Mouse (Mus musculus) kidney, adult 2 months (tissue): Measurements from ENCODE around the gene Ngfr. TPM values are rescaled to one million over a fixed set of nuclear protein-coding genes. Genes with fewer than 3 reads are reported as not detected.

ENCODE experiments used
- DNase-seq: peaks from one replicate; pipeline ENCODE4 v3.0.0; 2021
- H3K27ac ChIP-seq: fragments of 200-500 bp; 2 replicates; pipeline ENCODE4 v1.5.1; 2012; ENCODE audit warnings: low read depth, low read length, control low read depth, inconsistent platforms; ENCODE audit not compliant: insufficient read depth
- H3K27me3 ChIP-seq: fragments of 200-500 bp; replicated peaks from 2 replicates; pipeline ENCODE4 v1.6.1; 2012; ENCODE audit warnings: mild to moderate bottlenecking, moderate library complexity, low read length, inconsistent platforms; ENCODE audit not compliant: control insufficient read depth, insufficient read depth
- H3K36me3 ChIP-seq: fragments of 200-500 bp; 2 replicates; pipeline ENCODE4 v1.6.1; 2012; ENCODE audit warnings: mild to moderate bottlenecking, moderate library complexity, low read length, inconsistent platforms; ENCODE audit not compliant: control insufficient read depth, insufficient read depth
- H3K4me1 ChIP-seq: fragments of 200-500 bp; 2 replicates; pipeline ENCODE4 v1.6.1; 2011; ENCODE audit warnings: low read length; ENCODE audit not compliant: control insufficient read depth, insufficient read depth
- H3K4me3 ChIP-seq: fragments of 200-500 bp; 2 replicates; pipeline ENCODE4 v1.5.1; 2011; ENCODE audit warnings: mild to moderate bottlenecking, low read depth, low read length, control low read depth; ENCODE audit not compliant: insufficient read depth
- CTCF ChIP-seq: fragments of 200-500 bp; conservative IDR thresholded peaks from 2 replicates; pipeline ENCODE4 v1.5.1; 2011; ENCODE audit warnings: low read depth, mild to moderate bottlenecking, control low read depth, low read length, moderate library complexity, mixed read lengths; ENCODE audit not compliant: insufficient read depth, insufficient read length
- POLR2A ChIP-seq: fragments of 200-500 bp; IDR thresholded peaks from one replicate; pipeline ENCODE4 v1.6.1; 2011; ENCODE audit warnings: low read depth, low read length, control low read depth
- WGBS: fragments of 180-500 bp; shearing (Covaris S2); methylation state at CpG from one replicate; pipeline ENCODE4 v1.1.7; 2018; 5-methylcytosine and 5-hydroxymethylcytosine counted together
- polyA plus RNA-seq: library from polyadenylated mRNA; depleted of rRNA; stranded (reverse); fragments of >200 nt; gene quantifications from 2 replicates; pipeline ENCODE4 v1.2.3, GENCODE M21; 2012; rRNA removed

The Ngfr gene
- polyA plus RNA-seq = 5.7 and 6.6 TPM in 2 replicates

GRCm38 (mm10) chr11:95587423-95587951 lies at the start of gene Ngfr:
Gene Ngfr, minus strand, starts transcription at chr11:95587735.
- Histone ChIP-seq H3K27ac (no peak within 1 kb of the TSS), H3K4me3 (peak within 1 kb of the TSS; percentile 29; the same call in 1 of the 2 replicates), H3K36me3 (no peaks in the 10 kb centered on the region), H3K27me3 (no peaks in the 10 kb centered on the region), H3K4me1 (peaks cover 11% of the 10 kb centered on the region; the same call in 1 of the 2 replicates)
- TF ChIP-seq POLR2A = no peak
- no peak for TF ChIP-seq CTCF
- WGBS = 1% methylated on average over 39 of the region's 39 CpGs
- peak; percentile 60 for DNase-seq

GRCm38 (mm10) chr11:95635030-95635429 lies 47.5 kb upstream of the Ngfr start:
- no peaks in the 10 kb centered on the region for H3K27me3 ChIP-seq
- TF ChIP-seq CTCF (no peak), POLR2A (no peak)
- no peak for DNase-seq
- 18% methylated on average over 2 of the region's 2 CpGs for WGBS
- no peak overlapping the region for H3K27ac ChIP-seq
- no peaks in the 10 kb centered on the region for H3K36me3 ChIP-seq
- no peak overlapping the region for H3K4me3 ChIP-seq
- no peaks in the 10 kb centered on the region for H3K4me1 ChIP-seq

GRCm38 (mm10) chr11:95633512-95634000 lies 46.0 kb upstream of the Ngfr start:
- TF ChIP-seq CTCF (no peak), POLR2A (no peak)
- Histone ChIP-seq H3K36me3 (no peaks in the 10 kb centered on the region), H3K4me1 (no peaks in the 10 kb centered on the region), H3K27me3 (no peaks in the 10 kb centered on the region), H3K27ac (no peak overlapping the region), H3K4me3 (no peak overlapping the region)
- DNase-seq = no peak
- 82% methylated on average over 2 of the region's 2 CpGs for WGBS

- no peak overlapping the region for H3K4me3 ChIP-seq
- H3K36me3 ChIP-seq = no peaks in the 10 kb centered on the region
- DNase-seq = no peak
- H3K4me1 ChIP-seq = no peaks in the 10 kb centered on the region
- no peak for TF ChIP-seq CTCF
- no peak for TF ChIP-seq POLR2A
- 87% methylated on average over 6 of the region's 6 CpGs for WGBS
- H3K27ac ChIP-seq = no peak overlapping the region
- H3K27me3 ChIP-seq = no peaks in the 10 kb centered on the region
Measured at GRCm38 (mm10) chr11:95632474-95632873, 44.9 kb upstream of the Ngfr start.

GRCm38 (mm10) chr11:95631301-95631700 lies 43.8 kb upstream of the Ngfr start:
- no peaks in the 10 kb centered on the region for H3K27me3 ChIP-seq
- TF ChIP-seq POLR2A = no peak
- H3K4me3 ChIP-seq = no peak overlapping the region
- 64% methylated on average over 4 of the region's 4 CpGs for WGBS
- no peak for DNase-seq
- H3K36me3 ChIP-seq = no peaks in the 10 kb centered on the region
- H3K27ac ChIP-seq = no peak overlapping the region
- no peaks in the 10 kb centered on the region for H3K4me1 ChIP-seq

GRCm38 (mm10) chr11:95630558-95630957 lies 43.0 kb upstream of the Ngfr start:
- no peaks in the 10 kb centered on the region for H3K4me1 ChIP-seq
- 78% methylated on average over 6 of the region's 6 CpGs for WGBS
- no peak for DNase-seq
- TF ChIP-seq CTCF (no peak), POLR2A (no peak)
- H3K4me3 ChIP-seq = no peak overlapping the region
- H3K36me3 ChIP-seq = no peaks in the 10 kb centered on the region
- H3K27ac ChIP-seq = no peak overlapping the region
- H3K27me3 ChIP-seq = no peaks in the 10 kb centered on the region

GRCm38 (mm10) chr11:95622426-95622825 lies 34.9 kb upstream of the Ngfr start:
- TF ChIP-seq POLR2A = no peak
- TF ChIP-seq CTCF = no peak
- H3K27ac ChIP-seq = no peak overlapping the region
- 58% methylated on average over 8 of the region's 8 CpGs for WGBS
- H3K36me3 ChIP-seq = no peaks in the 10 kb centered on the region
- H3K4me3 ChIP-seq = no peak overlapping the region
- no peaks in the 10 kb centered on the region for H3K27me3 ChIP-seq
- DNase-seq = no peak
- H3K4me1 ChIP-seq = no peaks in the 10 kb centered on the region

GRCm38 (mm10) chr11:95621541-95622130 lies 34.1 kb upstream of the Ngfr start:
- Histone ChIP-seq H3K36me3 (no peaks in the 10 kb centered on the region), H3K4me1 (no peaks in the 10 kb centered on the region), H3K4me3 (no peak overlapping the region), H3K27ac (no peak overlapping the region), H3K27me3 (no peaks in the 10 kb centered on the region)
- 60% methylated on average over 9 of the region's 9 CpGs for WGBS
- no peak for TF ChIP-seq CTCF
- TF ChIP-seq POLR2A = no peak
- DNase-seq = no peak
